Mouse (Mus musculus): ENCODE measurements around the gene Zfand3. TPM values are rescaled to one million over a fixed set of nuclear protein-coding genes. Genes with fewer than 3 reads are reported as not detected.

Zfand3 gene
- polyA plus RNA-seq, 1 experiment = 682 TPM

DNA sequence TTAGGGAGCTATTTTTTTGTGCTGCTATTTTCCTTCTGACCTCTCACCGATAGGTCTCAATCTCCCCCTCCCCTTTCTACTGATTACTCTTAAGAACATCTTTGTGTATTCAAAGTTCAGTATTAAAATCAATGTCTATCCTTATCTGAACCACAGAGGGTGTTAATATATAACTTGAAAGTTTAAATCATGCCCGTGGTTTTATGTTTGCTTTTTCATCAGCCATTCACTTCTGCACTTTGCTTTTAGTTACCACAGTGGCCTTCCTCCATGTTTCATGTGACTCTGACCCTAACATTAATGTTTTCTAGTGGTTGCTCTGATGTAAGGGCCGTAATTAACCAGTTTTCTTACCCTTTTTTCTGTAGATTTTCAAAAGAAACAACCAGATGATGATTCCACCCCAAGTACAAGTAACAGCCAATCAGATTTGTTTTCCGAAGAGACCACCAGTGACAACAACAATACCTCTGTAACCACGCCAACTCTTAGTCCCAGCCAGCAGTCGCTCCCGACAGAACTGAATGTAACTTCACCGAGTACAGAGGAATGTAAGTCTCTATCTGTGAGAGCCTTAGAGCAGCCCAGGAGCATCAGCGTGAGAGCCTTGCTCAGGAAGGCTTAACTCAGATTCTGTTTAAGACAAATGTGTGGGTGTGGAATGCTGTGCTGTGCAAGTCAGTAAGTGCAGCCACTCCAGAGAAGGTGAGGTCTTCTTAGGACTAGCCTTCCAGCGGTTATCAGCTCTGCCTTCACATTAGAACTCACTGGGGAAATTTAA lies 130.6 kb downstream of the Zfand3 start:
- H3K27ac ChIP-seq (ENCODE audit: control insufficient read depth, insufficient read depth, low read depth, low read length) = no peak overlapping the region
- H3K36me3 ChIP-seq (ENCODE audit: control insufficient read depth, insufficient read depth, low read length) = no peaks in the 10 kb centered on the region
- no peaks in the 10 kb centered on the region for H3K4me1 ChIP-seq (ENCODE audit: control insufficient read depth, insufficient read depth, low read length)
- no peak for TF ChIP-seq POLR2A (IDR thresholded peaks at IDR 0.05; ENCODE audit: control insufficient read depth, low read depth, low read length)
- no peak for TF ChIP-seq CTCF (IDR thresholded peaks at IDR 0.05; ENCODE audit: control insufficient read depth, insufficient read depth, insufficient replicate concordance, low read depth, low read length)
- H3K4me3 ChIP-seq (ENCODE audit: control insufficient read depth, low read depth, low read length) = no peak overlapping the region
- H3K27me3 ChIP-seq (ENCODE audit: control insufficient read depth, insufficient read depth, low read length) = no peaks in the 10 kb centered on the region

GRCm38 (mm10) chr17:30135890-30136289 lies 131.4 kb downstream of the Zfand3 start:
- Histone ChIP-seq H3K36me3 (ENCODE audit: control insufficient read depth, insufficient read depth, low read length) (no peaks in the 10 kb centered on the region), H3K4me1 (ENCODE audit: control insufficient read depth, insufficient read depth, low read length) (no peaks in the 10 kb centered on the region), H3K27ac (ENCODE audit: control insufficient read depth, insufficient read depth, low read depth, low read length) (no peak overlapping the region), H3K4me3 (ENCODE audit: control insufficient read depth, low read depth, low read length) (no peak overlapping the region), H3K27me3 (ENCODE audit: control insufficient read depth, insufficient read depth, low read length) (no peaks in the 10 kb centered on the region)
- no peak for TF ChIP-seq POLR2A (IDR thresholded peaks at IDR 0.05; ENCODE audit: control insufficient read depth, low read depth, low read length)
- TF ChIP-seq CTCF (IDR thresholded peaks at IDR 0.05; ENCODE audit: control insufficient read depth, insufficient read depth, insufficient replicate concordance, low read depth, low read length) = no peak

GRCm38 (mm10) chr17:30136684-30137083 lies 132.2 kb downstream of the Zfand3 start:
- no peak for TF ChIP-seq POLR2A (IDR thresholded peaks at IDR 0.05; ENCODE audit: control insufficient read depth, low read depth, low read length)
- TF ChIP-seq CTCF (IDR thresholded peaks at IDR 0.05; ENCODE audit: control insufficient read depth, insufficient read depth, insufficient replicate concordance, low read depth, low read length) = no peak
- Histone ChIP-seq H3K4me1 (ENCODE audit: control insufficient read depth, insufficient read depth, low read length) (no peaks in the 10 kb centered on the region), H3K27ac (ENCODE audit: control insufficient read depth, insufficient read depth, low read depth, low read length) (no peak overlapping the region), H3K4me3 (ENCODE audit: control insufficient read depth, low read depth, low read length) (no peak overlapping the region), H3K27me3 (ENCODE audit: control insufficient read depth, insufficient read depth, low read length) (no peaks in the 10 kb centered on the region), H3K36me3 (ENCODE audit: control insufficient read depth, insufficient read depth, low read length) (no peaks in the 10 kb centered on the region)

GRCm38 (mm10) chr17:30137115-30137514 lies 132.6 kb downstream of the Zfand3 start:
- H3K4me1 ChIP-seq (ENCODE audit: control insufficient read depth, insufficient read depth, low read length) = no peaks in the 10 kb centered on the region
- H3K4me3 ChIP-seq (ENCODE audit: control insufficient read depth, low read depth, low read length) = no peak overlapping the region
- no peaks in the 10 kb centered on the region for H3K27me3 ChIP-seq (ENCODE audit: control insufficient read depth, insufficient read depth, low read length)
- H3K27ac ChIP-seq (ENCODE audit: control insufficient read depth, insufficient read depth, low read depth, low read length) = no peak overlapping the region
- no peaks in the 10 kb centered on the region for H3K36me3 ChIP-seq (ENCODE audit: control insufficient read depth, insufficient read depth, low read length)
- no peak for TF ChIP-seq CTCF (IDR thresholded peaks at IDR 0.05; ENCODE audit: control insufficient read depth, insufficient read depth, insufficient replicate concordance, low read depth, low read length)
- TF ChIP-seq POLR2A (IDR thresholded peaks at IDR 0.05; ENCODE audit: control insufficient read depth, low read depth, low read length) = no peak

- H3K4me3 ChIP-seq (ENCODE audit: control insufficient read depth, low read depth, low read length) = no peak overlapping the region
- TF ChIP-seq CTCF (IDR thresholded peaks at IDR 0.05; ENCODE audit: control insufficient read depth, insufficient read depth, insufficient replicate concordance, low read depth, low read length) = no peak
- TF ChIP-seq POLR2A (IDR thresholded peaks at IDR 0.05; ENCODE audit: control insufficient read depth, low read depth, low read length) = no peak
- H3K27ac ChIP-seq (ENCODE audit: control insufficient read depth, insufficient read depth, low read depth, low read length) = no peak overlapping the region
- no peaks in the 10 kb centered on the region for H3K36me3 ChIP-seq (ENCODE audit: control insufficient read depth, insufficient read depth, low read length)
- H3K27me3 ChIP-seq (ENCODE audit: control insufficient read depth, insufficient read depth, low read length) = no peaks in the 10 kb centered on the region
- H3K4me1 ChIP-seq (ENCODE audit: control insufficient read depth, insufficient read depth, low read length) = peaks cover 7% of the 10 kb centered on the region
These were observed 139.6 kb downstream of the Zfand3 start for GRCm38 (mm10) chr17:30144114-30144513.

GRCm38 (mm10) chr17:30145596-30146149 lies 141.1 kb downstream of the Zfand3 start:
- H3K4me1 ChIP-seq (ENCODE audit: control insufficient read depth, insufficient read depth, low read length) = peaks cover 7% of the 10 kb centered on the region

DNA sequence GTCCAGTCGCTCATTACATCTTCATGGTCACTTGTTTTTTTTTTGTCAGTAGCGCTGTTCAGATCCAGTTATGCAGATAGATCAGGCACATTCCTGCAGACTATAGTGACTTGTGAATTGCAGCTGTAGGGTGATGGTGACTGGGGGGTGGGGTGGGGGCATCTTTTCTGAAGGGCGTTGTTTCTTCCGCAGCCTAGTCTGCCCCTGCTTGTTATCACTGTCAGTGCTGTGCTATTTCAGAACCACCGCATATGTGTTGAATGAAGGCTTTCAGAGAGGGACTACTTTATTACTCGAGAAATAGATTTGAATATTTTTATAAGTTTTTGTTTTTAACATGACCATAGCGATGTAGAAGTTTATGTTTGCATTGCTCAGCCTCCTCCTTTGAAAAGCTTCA lies 142.0 kb downstream of the Zfand3 start:
- H3K36me3 ChIP-seq (ENCODE audit: control insufficient read depth, insufficient read depth, low read length) = no peaks in the 10 kb centered on the region
- no peak overlapping the region for H3K27ac ChIP-seq (ENCODE audit: control insufficient read depth, insufficient read depth, low read depth, low read length)
- no peaks in the 10 kb centered on the region for H3K27me3 ChIP-seq (ENCODE audit: control insufficient read depth, insufficient read depth, low read length)
- no peak overlapping the region for H3K4me3 ChIP-seq (ENCODE audit: control insufficient read depth, low read depth, low read length)
- peaks cover 7% of the 10 kb centered on the region for H3K4me1 ChIP-seq (ENCODE audit: control insufficient read depth, insufficient read depth, low read length)
- no peak for TF ChIP-seq POLR2A (IDR thresholded peaks at IDR 0.05; ENCODE audit: control insufficient read depth, low read depth, low read length)
- TF ChIP-seq CTCF (IDR thresholded peaks at IDR 0.05; ENCODE audit: control insufficient read depth, insufficient read depth, insufficient replicate concordance, low read depth, low read length) = no peak

More at GRCm38 (mm10) chr17:30145596-30146149, 141.1 kb downstream of the Zfand3 start:
- Histone ChIP-seq H3K27ac (ENCODE audit: control insufficient read depth, insufficient read depth, low read depth, low read length) (no peak overlapping the region), H3K27me3 (ENCODE audit: control insufficient read depth, insufficient read depth, low read length) (no peaks in the 10 kb centered on the region), H3K4me3 (ENCODE audit: control insufficient read depth, low read depth, low read length) (no peak overlapping the region), H3K36me3 (ENCODE audit: control insufficient read depth, insufficient read depth, low read length) (no peaks in the 10 kb centered on the region)
- TF ChIP-seq CTCF (IDR thresholded peaks at IDR 0.05; ENCODE audit: control insufficient read depth, insufficient read depth, insufficient replicate concordance, low read depth, low read length) = no peak
